Mouse (Mus musculus): ENCODE measurements at regions not wholly inside any gene's neighbourhood (a gene's known extent, or its start where the extent isn't known, plus 50 kb on each side); places are given as distances from the start of the nearest gene placed in this dataset.

- no peak for ATAC-seq (replicated peaks; ENCODE audit: low read depth, poor library complexity, severe bottlenecking)
Observed at GRCm38 (mm10) chr12:16043466-16044214, 226.9 kb upstream of the Trib2 start.

DNA sequence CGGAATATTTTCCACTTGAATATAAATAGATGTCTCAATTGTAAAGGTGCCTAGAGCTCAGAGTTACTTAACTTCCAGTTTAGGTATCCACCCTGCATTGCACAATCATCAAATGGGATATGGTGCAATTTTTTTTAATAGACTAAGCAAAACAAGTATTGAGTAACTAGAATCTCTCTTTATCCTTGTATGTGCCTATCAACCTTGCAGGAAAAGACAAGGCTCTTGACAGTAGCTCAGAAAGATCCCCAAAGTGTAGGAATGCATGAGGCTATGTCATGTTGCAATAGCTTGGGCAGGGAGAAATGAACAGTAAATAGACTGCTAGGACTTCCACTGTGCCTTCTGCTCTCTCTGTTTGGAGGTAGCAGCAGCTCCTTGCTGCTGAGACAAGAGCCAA, 225.6 kb upstream of the Trib2 start:
- peak; percentile 52 for ATAC-seq (replicated peaks; ENCODE audit: low read depth, poor library complexity, severe bottlenecking)

DNA sequence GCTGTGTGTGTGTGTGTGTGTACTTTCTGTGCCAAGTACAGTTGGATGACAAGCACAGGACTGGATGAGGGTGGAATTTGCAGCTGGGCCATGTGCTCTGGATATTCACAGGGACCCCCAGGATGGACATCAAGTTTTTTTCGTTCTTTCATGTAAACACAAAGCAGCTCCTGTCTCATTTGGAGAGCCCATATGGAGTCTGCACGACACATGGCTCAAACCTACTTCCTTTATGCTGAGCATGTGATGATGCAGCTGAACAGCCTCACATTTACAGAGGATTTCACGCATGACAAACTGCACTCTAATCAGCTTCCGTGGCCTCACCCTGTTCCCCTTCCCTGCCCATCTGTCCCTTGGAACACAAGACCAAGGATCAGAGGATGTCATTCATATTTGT, 224.4 kb upstream of the Trib2 start:
- ATAC-seq (replicated peaks; ENCODE audit: low read depth, poor library complexity, severe bottlenecking): no peak

GRCm38 (mm10) chr12:16035551-16035950, 218.8 kb upstream of the Trib2 start:
- ATAC-seq (replicated peaks; ENCODE audit: low read depth, poor library complexity, severe bottlenecking): no peak

DNA sequence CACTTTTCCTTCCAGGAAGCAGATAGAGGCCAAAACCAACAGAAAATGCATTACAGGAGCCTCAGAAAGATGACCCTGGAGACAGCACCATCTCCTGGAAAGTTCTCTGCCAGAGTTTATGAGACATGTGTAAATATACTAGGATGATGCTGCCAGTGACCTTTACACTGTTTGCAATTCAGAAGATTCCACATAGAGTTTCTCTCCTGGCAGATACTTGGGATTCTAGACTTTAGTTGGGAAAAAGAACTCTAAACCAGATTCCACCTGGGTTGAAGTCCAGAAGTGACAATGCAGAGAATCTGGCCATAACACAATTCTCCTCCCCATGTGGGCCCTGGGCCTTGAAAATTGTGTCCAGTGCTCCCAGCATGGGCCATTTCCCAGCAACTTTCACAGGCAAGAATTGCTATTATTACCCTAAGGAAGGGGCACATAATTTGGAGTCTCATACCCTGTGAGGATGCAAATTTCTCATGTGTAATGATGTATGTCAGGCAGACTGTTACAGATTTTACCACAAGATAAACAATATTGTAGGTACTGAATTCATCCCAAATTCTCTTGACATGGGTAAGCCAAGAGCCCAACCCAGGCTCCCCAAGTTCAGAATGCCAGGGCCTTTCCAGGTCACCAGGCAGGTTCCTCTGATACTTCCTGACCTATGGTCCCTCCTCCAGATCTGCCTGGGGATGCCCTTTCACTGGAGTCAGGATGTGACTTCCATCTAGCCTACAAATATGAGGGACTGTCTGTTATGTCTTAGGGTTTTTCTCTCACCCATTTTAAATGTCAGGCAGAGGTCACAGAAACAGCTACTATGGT, 218.2 kb upstream of the Trib2 start:
- no peak for ATAC-seq (replicated peaks; ENCODE audit: low read depth, poor library complexity, severe bottlenecking)

- ATAC-seq (replicated peaks; ENCODE audit: low read depth, poor library complexity, severe bottlenecking): no peak
Observed at GRCm38 (mm10) chr12:16026654-16027053, 209.9 kb upstream of the Trib2 start.

GRCm38 (mm10) chr12:16023273-16023672, 206.6 kb upstream of the Trib2 start:
- 0 out of 2 replicates have a peak, but pooled peaks have one; percentile 9 for ATAC-seq (replicated peaks; ENCODE audit: low read depth, poor library complexity, severe bottlenecking)

- ATAC-seq (replicated peaks; ENCODE audit: low read depth, poor library complexity, severe bottlenecking): peak; percentile 98
Observed at GRCm38 (mm10) chr12:16021202-16021821, 204.6 kb upstream of the Trib2 start.

- ATAC-seq (replicated peaks; ENCODE audit: low read depth, poor library complexity, severe bottlenecking): 0 out of 2 replicates have a peak, but pooled peaks have one; percentile 33
Observed at GRCm38 (mm10) chr12:16018237-16018636, 201.5 kb upstream of the Trib2 start.

- no peak for ATAC-seq (replicated peaks; ENCODE audit: low read depth, poor library complexity, severe bottlenecking)
Observed at GRCm38 (mm10) chr12:16016621-16017020, 199.9 kb upstream of the Trib2 start.

DNA sequence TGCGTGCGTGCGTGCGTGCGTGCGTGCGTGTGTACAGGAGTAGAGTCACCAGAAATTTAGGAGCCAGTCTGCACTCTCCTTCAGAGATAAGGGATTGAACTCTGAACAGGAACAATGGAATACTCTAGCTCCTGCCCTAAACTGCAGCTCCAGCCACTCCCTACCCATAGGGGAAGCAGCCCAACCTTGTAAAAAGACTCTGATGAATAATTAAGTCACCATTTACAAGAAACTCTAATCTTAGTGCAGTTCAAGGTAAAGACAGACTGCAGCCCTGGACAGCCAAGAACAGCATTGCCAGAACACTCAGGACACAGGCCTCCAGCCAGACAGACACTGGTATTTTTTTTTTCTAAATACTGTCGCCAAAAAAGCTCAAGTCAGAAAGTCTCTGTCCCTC, 198.9 kb upstream of the Trib2 start:
- ATAC-seq (replicated peaks; ENCODE audit: low read depth, poor library complexity, severe bottlenecking): no peak

DNA sequence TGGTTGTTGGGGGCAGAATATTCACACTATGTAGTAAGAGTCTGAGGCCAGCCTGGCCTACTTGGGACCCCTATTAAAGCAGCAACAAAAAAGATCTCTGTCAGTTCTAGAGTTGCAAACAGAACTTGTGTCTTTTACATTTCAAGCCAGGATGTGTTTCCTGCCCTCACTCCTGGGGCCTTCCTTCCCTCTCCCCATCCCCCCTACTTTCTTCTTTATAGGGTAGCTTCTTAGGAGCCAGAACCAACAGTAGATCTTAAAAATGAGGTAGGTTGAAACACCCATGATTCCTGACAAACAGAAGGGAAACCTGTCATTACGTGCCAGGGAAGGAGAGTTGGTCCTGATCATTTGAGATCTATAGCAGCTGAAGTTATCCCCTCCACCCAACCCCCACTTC, 198.0 kb upstream of the Trib2 start:
- ATAC-seq (replicated peaks; ENCODE audit: low read depth, poor library complexity, severe bottlenecking): no peak

DNA sequence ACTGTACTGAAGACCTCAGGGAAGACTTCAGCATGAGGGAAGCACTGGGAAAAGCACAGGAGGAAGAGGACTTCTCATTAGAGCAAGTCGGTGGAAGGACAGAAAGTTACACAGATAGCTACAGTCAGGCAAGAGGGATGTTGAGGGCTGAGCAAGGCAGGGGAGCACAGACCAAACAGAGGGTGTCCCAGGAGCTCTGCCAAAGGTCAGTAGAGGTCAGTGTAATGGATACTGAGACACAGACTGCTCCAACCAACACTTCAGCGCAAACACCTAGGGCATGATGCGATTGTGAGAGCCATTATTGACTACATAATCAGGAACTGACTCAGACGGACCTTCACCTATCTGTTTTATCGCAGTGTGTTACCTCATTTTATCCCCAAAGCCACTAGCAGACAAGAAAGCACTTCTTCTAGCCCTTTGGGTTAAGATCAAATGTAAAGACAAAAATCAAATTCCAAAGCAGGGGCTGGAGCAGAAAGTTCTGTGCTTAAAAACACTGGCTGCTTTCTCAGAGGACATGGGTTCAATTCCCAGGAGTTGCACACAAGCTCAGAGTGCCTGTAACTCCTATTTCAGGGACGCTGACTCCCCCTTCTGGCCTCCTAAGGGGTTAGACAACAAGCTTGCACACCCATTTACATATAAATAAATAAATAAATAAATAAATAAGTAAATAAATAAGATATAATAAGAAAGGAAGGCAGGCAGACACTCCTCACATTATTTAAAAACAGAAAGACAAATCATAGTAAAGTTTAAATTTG, 197.3 kb upstream of the Trib2 start:
- ATAC-seq (replicated peaks; ENCODE audit: low read depth, poor library complexity, severe bottlenecking): no peak

DNA sequence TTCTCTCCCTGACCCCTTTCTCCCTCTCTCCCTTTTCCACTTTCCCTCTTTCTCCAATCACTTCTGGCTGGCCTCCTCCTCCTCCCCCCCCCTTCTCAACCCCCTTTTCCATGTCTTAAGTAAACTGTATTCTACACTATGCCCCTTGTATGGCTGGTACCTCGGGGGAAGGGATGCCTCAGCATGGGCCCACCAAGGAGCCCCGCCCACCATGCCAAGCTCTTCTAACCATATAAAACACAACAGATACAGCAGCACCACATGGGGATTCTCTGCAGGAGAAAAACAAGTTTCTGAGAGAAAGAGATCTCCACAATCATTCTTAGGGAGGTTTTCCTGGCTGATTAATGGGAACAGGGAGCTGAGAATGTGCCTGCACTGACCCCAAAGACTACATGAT, 196.6 kb upstream of the Trib2 start:
- no peak for ATAC-seq (replicated peaks; ENCODE audit: low read depth, poor library complexity, severe bottlenecking)

GRCm38 (mm10) chr12:16012081-16012480, 195.4 kb upstream of the Trib2 start:
- no peak for ATAC-seq (replicated peaks; ENCODE audit: low read depth, poor library complexity, severe bottlenecking)

DNA sequence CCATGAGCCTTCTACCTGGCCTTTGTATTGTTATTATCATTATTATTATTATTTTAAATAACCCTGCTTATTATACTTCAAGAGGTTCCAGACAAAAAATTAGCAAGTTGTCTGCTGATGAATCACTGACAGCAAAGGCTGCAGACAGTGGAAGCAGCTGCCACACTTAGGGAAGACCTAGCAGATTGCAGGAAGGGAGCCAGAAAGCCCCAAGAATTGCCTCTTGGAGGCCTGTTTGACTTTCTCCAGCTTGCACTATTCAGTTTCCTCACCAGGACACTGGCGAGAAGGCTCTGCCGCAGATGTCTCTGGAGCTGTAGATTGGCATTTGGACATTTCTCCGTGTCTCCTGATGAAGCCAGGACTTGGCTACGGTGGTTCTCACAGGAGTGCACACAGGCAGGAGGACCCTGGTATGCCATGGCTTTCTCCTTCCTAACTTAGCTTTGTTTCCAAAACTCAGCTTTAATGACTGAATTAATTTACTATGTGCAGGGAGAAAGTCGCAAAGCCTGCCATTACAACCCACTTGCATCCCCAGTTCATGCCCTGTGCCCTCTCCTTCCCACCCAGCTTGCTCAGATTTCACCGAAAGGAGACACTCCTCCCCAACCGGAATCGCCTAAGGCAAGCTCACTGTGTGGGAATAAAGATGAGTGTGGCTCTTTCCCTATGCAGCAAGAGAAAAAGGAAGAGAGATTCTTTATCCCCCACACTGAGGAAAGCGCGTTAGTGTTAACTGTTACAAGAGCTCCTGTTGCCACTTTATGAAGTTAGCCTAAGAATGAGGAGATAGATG, 193.3 kb upstream of the Trib2 start:
- ATAC-seq (replicated peaks; ENCODE audit: low read depth, poor library complexity, severe bottlenecking): no peak

DNA sequence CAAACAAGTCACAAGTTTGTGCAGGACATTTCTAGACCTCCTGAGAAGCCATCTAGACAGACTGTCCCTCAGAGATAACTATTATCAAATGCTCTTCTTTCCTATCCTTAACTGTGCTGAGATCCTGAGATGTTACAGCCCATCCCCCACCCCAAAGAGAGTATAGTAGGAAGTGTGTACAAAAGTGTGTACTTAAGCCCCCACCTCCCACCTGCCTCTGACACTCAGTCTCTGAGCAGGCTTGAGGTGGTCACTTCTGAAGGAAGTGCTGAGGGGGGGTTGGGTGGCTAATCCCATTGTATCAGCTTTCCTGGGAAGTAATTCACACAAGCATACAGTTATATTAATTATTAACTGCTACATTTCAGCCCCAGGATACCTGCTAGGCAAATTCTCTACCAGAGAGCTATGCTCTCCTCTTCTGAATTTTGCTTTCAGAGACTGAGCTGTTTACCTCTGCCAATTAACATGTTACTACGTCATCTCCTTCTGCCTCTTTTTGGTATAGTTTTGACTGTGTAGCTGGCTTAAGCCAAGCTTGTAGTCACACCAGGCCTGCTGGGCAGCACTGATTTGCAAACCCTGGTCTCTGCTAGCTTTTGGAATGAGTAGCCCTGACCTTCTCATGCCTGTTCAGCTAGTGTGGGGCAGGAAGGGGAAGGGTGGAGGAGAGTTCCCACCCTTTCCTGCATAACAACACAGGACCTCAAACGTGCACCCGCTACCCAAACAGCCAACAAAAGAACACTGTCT, 192.2 kb upstream of the Trib2 start:
- ATAC-seq (replicated peaks; ENCODE audit: low read depth, poor library complexity, severe bottlenecking): no peak; the same call in 1 of the 2 replicates

- ATAC-seq (replicated peaks; ENCODE audit: low read depth, poor library complexity, severe bottlenecking): peak; percentile 89
Observed at GRCm38 (mm10) chr12:16008261-16008660, 191.5 kb upstream of the Trib2 start.

DNA sequence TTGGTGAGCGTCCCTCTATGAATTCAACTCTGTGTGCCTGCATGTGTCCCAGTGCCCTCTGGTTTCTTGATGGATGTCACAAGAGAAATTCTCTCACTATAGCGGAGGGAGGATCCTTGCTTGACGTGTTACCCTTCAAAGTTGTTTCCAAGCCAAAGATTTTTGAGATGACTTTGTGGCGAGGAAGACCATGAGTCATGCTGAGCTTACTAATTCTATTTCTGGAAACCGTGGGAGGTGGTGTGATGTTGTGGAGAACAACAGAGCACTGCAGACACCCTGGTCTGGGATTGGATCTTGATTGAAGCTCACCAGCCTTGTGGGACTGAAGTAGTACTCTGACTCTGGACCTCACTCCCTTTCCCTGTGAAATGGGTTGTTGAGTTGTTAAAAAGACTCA, 190.0 kb upstream of the Trib2 start:
- ATAC-seq (replicated peaks; ENCODE audit: low read depth, poor library complexity, severe bottlenecking): peak; percentile 22
